Mouse (Mus musculus) urinary bladder, postnatal 10 days (tissue): ENCODE results near the gene Sox14.

ENCODE experiments used
- DNase-seq: peaks from one replicate; pipeline ENCODE4 v3.0.0; 2022; ENCODE audit warnings: low spot score

Sox14 gene

DNA sequence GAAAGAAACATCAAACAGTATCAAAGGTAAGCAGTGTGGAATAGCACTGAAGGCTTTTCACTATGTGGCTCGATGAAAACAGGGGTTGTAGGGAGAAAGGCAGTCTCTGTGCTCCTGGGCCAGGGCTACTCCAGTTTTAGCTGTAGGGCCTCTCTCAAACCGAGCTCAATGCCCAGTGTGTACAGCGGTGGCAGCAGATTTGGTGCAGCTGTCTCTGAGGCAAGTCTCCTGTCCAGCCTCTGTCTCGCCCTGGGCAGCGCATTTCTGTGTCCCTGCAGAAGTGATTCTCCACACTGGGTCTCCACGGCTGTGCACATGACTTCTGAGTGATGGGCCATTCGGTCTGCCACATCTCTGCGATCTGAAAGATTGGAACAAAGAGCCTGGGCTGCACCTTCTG is 27.6 kb downstream of the Sox14 start:
- DNase-seq: no peak

GRCm38 (mm10) chr9:99846820-99847219 is 29.1 kb downstream of the Sox14 start:
- no peak for DNase-seq

DNA sequence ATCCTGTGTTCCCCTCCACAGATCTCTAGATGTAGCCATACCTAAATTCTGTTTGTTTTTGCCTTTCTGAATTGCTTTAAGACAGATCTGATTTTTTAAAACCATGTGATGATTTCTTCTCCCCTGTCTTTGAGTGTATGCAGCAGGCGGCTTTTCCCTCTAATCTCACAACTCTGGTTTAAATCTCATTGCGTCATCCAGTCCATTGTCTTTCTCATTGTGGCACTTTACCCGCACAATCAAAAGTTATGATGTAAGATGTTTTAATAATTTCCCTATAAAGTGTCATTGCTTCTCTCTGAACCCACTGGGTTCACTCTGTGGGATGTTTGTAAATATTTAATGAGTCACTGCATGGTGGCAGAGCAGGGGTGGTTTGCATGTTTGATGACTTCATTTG is 36.6 kb downstream of the Sox14 start:
- DNase-seq: no peak

GRCm38 (mm10) chr9:99838877-99839276 is 37.1 kb downstream of the Sox14 start:
- no peak for DNase-seq

DNA sequence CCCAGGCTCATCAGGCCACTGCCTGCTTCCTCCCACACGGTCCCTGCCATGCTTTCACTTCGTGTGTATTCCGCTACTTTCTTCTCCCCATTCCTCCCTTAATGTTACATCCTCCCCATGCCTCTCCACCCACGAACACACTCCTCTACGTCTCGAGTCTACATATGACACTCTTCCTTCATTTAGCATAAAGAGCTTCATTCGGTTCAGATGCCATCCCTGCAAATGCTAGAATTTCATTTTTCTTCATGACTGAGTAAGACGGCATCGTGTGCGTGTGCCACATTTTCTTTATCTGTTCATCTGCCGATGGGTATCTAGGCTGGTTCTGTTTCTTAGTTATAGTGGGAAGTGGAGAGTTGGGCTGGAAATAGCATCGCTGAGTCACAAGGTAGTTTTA is 39.3 kb downstream of the Sox14 start:
- no peak for DNase-seq

DNA sequence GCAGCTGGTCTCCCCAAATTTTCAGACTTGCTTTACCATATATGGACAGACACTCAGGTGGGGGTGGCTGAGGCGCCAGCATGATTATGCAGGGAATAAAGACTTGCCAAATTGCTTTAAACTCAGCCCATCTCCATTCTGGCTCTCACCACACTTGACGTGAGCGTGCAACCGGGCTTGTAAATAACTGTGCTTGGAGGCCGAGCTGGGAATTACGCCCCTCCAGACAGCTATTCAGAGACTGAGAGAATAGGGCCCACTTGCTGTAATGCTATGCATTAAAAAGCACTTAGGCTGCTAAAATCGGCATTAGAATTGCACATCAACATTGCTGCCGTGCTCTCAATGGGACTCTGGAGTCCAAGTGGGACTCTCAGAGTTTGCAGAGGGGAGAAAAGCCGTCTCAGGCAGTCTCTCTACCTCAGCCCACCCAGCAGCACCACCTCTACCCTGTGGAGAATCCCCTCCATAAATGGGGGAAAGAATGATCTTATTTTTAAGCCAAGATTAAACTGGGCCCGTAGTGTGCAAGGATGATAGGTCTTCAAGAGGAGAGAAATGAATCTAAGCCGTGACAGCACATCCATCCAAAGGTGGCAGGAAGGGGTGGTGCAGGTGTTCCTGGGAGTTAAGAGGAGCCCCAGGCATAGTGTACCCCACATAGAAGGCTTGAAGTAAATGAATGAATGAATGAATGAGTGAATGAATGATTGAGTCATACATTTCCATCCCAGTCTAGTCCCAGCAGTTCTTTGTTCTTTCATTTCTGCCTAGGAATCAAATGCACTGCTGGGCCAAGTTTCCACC is 40.1 kb downstream of the Sox14 start:
- DNase-seq: no peak
